Mouse (Mus musculus) kidney, embryonic 14.5 days (tissue): ENCODE measurements around the gene Pitx3. TPM values are rescaled to one million over a fixed set of nuclear protein-coding genes. Genes with fewer than 3 reads are reported as not detected.
"Not testable (repeated sequence)": the region's sequence is repeated elsewhere in the genome, so short reads cannot be mapped to it uniquely, and the experiment has no call there.

ENCODE experiments used
- ATAC-seq: fragments of 200-750 bp; cut with Nextera tagmentation; 2 replicates; pipeline ENCODE4 v1.8.0; 2017; ENCODE audit warnings: moderate number of reproducible peaks, mild to moderate bottlenecking, moderate TSS enrichment, moderate library complexity; ENCODE audit not compliant: low FRiP score, low TSS enrichment
- H3K27ac ChIP-seq: fragments of 300-500 bp; sonication (generic); 2 replicates; pipeline ENCODE4 v1.5.1; 2014; ENCODE audit warnings: low read depth, mild to moderate bottlenecking, low read length, moderate library complexity, mixed read lengths
- H3K27me3 ChIP-seq: fragments of 300-500 bp; sonication (generic); 2 replicates; pipeline ENCODE4 v1.6.1; 2014; ENCODE audit warnings: mild to moderate bottlenecking, low read length; ENCODE audit not compliant: control insufficient read depth, insufficient read depth
- H3K36me3 ChIP-seq: fragments of 300-500 bp; sonication (generic); 2 replicates; pipeline ENCODE4 v1.6.1; 2014; ENCODE audit warnings: low read length, mixed read lengths; ENCODE audit not compliant: control insufficient read depth, insufficient read depth
- H3K4me1 ChIP-seq: fragments of 300-500 bp; sonication (generic); 2 replicates; pipeline ENCODE4 v1.6.1; 2014; ENCODE audit warnings: low read length, mixed read lengths; ENCODE audit not compliant: control insufficient read depth, insufficient read depth
- H3K4me2 ChIP-seq: fragments of 300-500 bp; sonication (generic); replicated peaks from 2 replicates; pipeline ENCODE4 v1.6.1; 2014; ENCODE audit warnings: low read depth, mild to moderate bottlenecking, low read length
- H3K4me3 ChIP-seq: fragments of 300-500 bp; sonication (generic); 2 replicates; pipeline ENCODE4 v1.5.1; 2014; ENCODE audit warnings: mild to moderate bottlenecking, low read length
- H3K9ac ChIP-seq: fragments of 300-500 bp; sonication (generic); 2 replicates; pipeline ENCODE4 v1.6.1; 2014; ENCODE audit warnings: low read depth, mild to moderate bottlenecking, low read length, moderate library complexity
- H3K9me3 ChIP-seq: fragments of 300-500 bp; sonication (generic); 2 replicates; pipeline ENCODE4 v1.6.1; 2016; ENCODE audit warnings: low read length; ENCODE audit not compliant: control insufficient read depth
- WGBS: fragments of 180-500 bp; shearing (Covaris S2); extraction: QIAGEN DNeasy Blood & Tissue Kit; methylation state at CpG from one replicate; pipeline ENCODE4 v1.1.7; 2014; 5-methylcytosine and 5-hydroxymethylcytosine counted together
- polyA plus RNA-seq: library from polyadenylated mRNA; unstranded; fragments of >200 nt; fragmentation: Nextera tagmentation; extraction: Ambion mirVana; gene quantifications from 2 replicates; pipeline ENCODE4 v1.2.1, GENCODE M21; 2014

Pitx3 gene
- polyA plus RNA-seq, 1 experiment from 2014 or later = not detected

- Histone ChIP-seq H3K27me3 (peaks cover 71% of the 10 kb centered on the region), H3K4me2 (peak overlapping the region; percentile 99), H3K9me3 (no peaks in the 10 kb centered on the region), H3K9ac (no peak overlapping the region), H3K27ac (no peak overlapping the region), H3K4me3 (peak overlapping the region; percentile 51), H3K4me1 (peaks cover 20% of the 10 kb centered on the region), H3K36me3 (no peaks in the 10 kb centered on the region)
- peak; percentile 4; the same call in 1 of the 2 replicates for ATAC-seq
- 2% methylated on average over 49 of the region's 49 CpGs for WGBS
Observed at GRCm38 (mm10) chr19:46136639-46137580, 11.2 kb downstream of the Pitx3 start.

GRCm38 (mm10) chr19:46135789-46136638 is 12.1 kb downstream of the Pitx3 start:
- Histone ChIP-seq H3K9ac (peak overlapping the region; percentile 40), H3K27ac (no peak overlapping the region), H3K4me2 (peak overlapping the region; percentile 99), H3K4me1 (peaks cover 17% of the 10 kb centered on the region), H3K9me3 (no peaks in the 10 kb centered on the region), H3K36me3 (no peaks in the 10 kb centered on the region), H3K4me3 (peak overlapping the region; percentile 51), H3K27me3 (peaks cover 74% of the 10 kb centered on the region)
- under 1% methylated on average over 79 of the region's 79 CpGs for WGBS
- ATAC-seq = peak; percentile 66

- WGBS = 1% methylated on average over 12 of the region's 12 CpGs
- ATAC-seq = peak; percentile 42; the same call in 1 of the 2 replicates
- Histone ChIP-seq H3K36me3 (no peaks in the 10 kb centered on the region), H3K4me3 (peak overlapping the region; percentile 51), H3K9ac (no peak overlapping the region), H3K27me3 (peaks cover 81% of the 10 kb centered on the region), H3K4me1 (peaks cover 14% of the 10 kb centered on the region), H3K4me2 (peak overlapping the region; percentile 99), H3K27ac (no peak overlapping the region), H3K9me3 (no peaks in the 10 kb centered on the region)
Observed at GRCm38 (mm10) chr19:46135297-46135696, 12.8 kb downstream of the Pitx3 start.

GRCm38 (mm10) chr19:46132577-46132976 is 15.5 kb downstream of the Pitx3 start:
- ATAC-seq = no peak

GRCm38 (mm10) chr19:46131694-46132525 is 16.2 kb downstream of the Pitx3 start, which contains the start of gene Elovl3:
Elovl3 (plus strand) TSS chr19:46131897.
- Histone ChIP-seq H3K4me2 (peak within 1 kb of the TSS; percentile 39), H3K27ac (no peak within 1 kb of the TSS), H3K36me3 (no peaks in the 10 kb centered on the region), H3K9me3 (no peaks in the 10 kb centered on the region), H3K27me3 (peaks cover 62% of the 10 kb centered on the region), H3K4me3 (peak within 1 kb of the TSS; percentile 26), H3K4me1 (peaks cover 13% of the 10 kb centered on the region), H3K9ac (no peak within 1 kb of the TSS)
- peak; percentile 47; the same call in 1 of the 2 replicates for ATAC-seq
- WGBS = 3% methylated on average over 31 of the region's 31 CpGs

More at GRCm38 (mm10) chr19:46132577-46132976, 15.5 kb downstream of the Pitx3 start:
- Histone ChIP-seq H3K9me3 (no peaks in the 10 kb centered on the region), H3K4me1 (peaks cover 14% of the 10 kb centered on the region), H3K27ac (no peak overlapping the region), H3K36me3 (no peaks in the 10 kb centered on the region), H3K27me3 (peaks cover 68% of the 10 kb centered on the region), H3K9ac (no peak overlapping the region), H3K4me2 (no peak overlapping the region), H3K4me3 (no peak overlapping the region)
- 52% methylated on average over 6 of the region's 6 CpGs for WGBS

GRCm38 (mm10) chr19:46131283-46131682 is 16.8 kb downstream of the Pitx3 start:
- peaks cover 56% of the 10 kb centered on the region for H3K27me3 ChIP-seq
- WGBS = 9% methylated on average over 8 of the region's 8 CpGs
- ATAC-seq = no peak
- H3K4me3 ChIP-seq = peak overlapping the region; percentile 26
- H3K27ac ChIP-seq = no peak overlapping the region
- peaks cover 8% of the 10 kb centered on the region for H3K4me1 ChIP-seq
- no peaks in the 10 kb centered on the region for H3K36me3 ChIP-seq
- H3K9ac ChIP-seq = no peak overlapping the region
- peak overlapping the region; percentile 39 for H3K4me2 ChIP-seq
- H3K9me3 ChIP-seq = no peaks in the 10 kb centered on the region

- not testable (repeated sequence) for H3K4me1 ChIP-seq, H3K27ac ChIP-seq, H3K9me3 ChIP-seq, ATAC-seq, H3K4me3 ChIP-seq, H3K4me2 ChIP-seq, H3K36me3 ChIP-seq, H3K9ac ChIP-seq
- H3K27me3 ChIP-seq = peaks cover 41% of the 10 kb centered on the region
- 77% methylated on average over 6 of the region's 6 CpGs for WGBS
Observed at GRCm38 (mm10) chr19:46129737-46130136, 18.4 kb downstream of the Pitx3 start.

- Histone ChIP-seq H3K27me3 (peaks cover 10% of the 10 kb centered on the region), H3K9ac (no peak overlapping the region), H3K27ac (no peak overlapping the region), H3K36me3 (no peaks in the 10 kb centered on the region), H3K9me3 (no peaks in the 10 kb centered on the region), H3K4me1 (no peaks in the 10 kb centered on the region), H3K4me3 (no peak overlapping the region), H3K4me2 (no peak overlapping the region)
- 80% methylated on average over 4 of the region's 4 CpGs for WGBS
- ATAC-seq = no peak
Observed at GRCm38 (mm10) chr19:46126301-46126700, 21.8 kb downstream of the Pitx3 start.
